Mouse (Mus musculus) embryonic fibroblast, embryonic 13.5 days (primary cell): ENCODE data around the gene Ttc41.

ENCODE experiments used
- CTCF ChIP-seq: IDR thresholded peaks from 2 replicates; pipeline ENCODE4 v1.5.1; 2011; ENCODE audit warnings: mild to moderate bottlenecking, control low read depth, low read length, moderate library complexity, borderline replicate concordance; ENCODE audit not compliant: insufficient read depth
- POLR2A ChIP-seq: IDR thresholded peaks from 2 replicates; pipeline ENCODE4 v1.6.1; 2011; ENCODE audit warnings: low read depth, mild to moderate bottlenecking, control low read depth, low read length, moderate library complexity

DNA sequence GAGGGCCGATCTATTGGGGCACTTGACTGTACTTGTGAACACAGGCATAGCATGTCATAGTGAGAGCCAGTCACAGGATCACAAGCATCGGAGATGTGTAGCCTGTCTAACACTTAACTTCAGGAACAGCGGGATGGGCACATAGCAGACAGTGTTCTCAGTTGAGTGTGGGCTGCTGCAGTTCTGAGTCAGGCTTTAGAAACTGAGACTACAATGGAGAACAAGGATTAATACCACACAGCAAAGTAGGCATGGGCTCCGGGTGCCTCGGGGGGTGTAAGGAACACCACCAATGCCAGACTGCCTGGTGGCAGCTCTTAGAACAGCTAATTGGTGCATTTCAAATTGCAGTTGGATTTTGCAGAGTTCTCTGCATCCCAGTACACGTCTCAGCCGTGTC, 115.4 kb downstream of the Ttc41 start:
- TF ChIP-seq CTCF = no peak
- TF ChIP-seq POLR2A = no peak
